8 mouse cellular contexts compared by ENCODE assay signal in the genomic region with DNA sequence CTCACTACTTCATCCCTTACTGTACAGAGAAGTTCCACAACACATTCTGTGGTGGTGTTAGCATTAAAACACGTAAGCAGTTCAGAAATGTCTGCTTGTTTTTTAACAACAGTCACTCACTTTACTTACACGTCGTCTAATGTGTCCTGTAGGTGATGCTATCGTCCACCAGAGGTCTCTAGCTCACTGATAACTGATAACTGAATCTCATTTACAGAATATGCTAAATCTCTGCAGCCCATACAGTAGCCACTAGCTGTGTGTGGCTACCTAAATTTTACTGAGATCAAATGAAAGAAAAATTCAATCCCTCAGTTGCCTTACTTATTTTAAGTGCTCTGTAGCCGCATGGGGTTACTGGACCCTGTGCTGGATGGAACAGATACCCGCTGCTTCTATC. TPM values are rescaled to one million over a fixed set of nuclear protein-coding genes. Genes with fewer than 3 reads are reported as not detected.
DNase-seq lines count a peak whose midpoint lies in the region; ATAC-seq lines count a peak whose summit lies in the region.

No protein-coding gene starts in this region.

- intact Hi-C loops in left cerebral cortex, postnatal 14 days (cut with DNase I): loop anchor here (2.0 to 10.0 kb wide), 2 partner anchors 49 to 597 kb away; no protein-coding TSS in a partner anchor

- ATAC-seq in cerebellum, adult (ENCODE audit: insufficient number of reproducible peaks, low FRiP score, low TSS enrichment): peak; percentile 40; the same call in 1 of the 2 replicates
- ATAC-seq in megakaryocyte-erythroid progenitor cell, adult 5-6 weeks (replicated peaks; ENCODE audit: low FRiP score, low TSS enrichment, poor library complexity, severe bottlenecking): 0 out of 2 replicates have a peak, but pooled peaks have one; percentile 22

- DNase-seq in cerebellum, adult 11 months: no peak
- DNase-seq in left cerebral cortex, postnatal 14 days (ENCODE audit: low spot score in 2 of 2): peak; percentile 27
- DNase-seq in left cerebral cortex, adult 18-20 months (ENCODE audit: low spot score in 2 of 2): no peak
- peak; percentile 63 for DNase-seq in brain, adult 2 months (ENCODE audit: low read depth, low spot score)
- no peak for DNase-seq in heart, adult 11 months
- DNase-seq in kidney, postnatal 25 days: no peak

RNA-seq across cellular contexts. Expression of a gene that starts 25.3 kb away (rescaled TPM):
- not detected for total RNA-seq in left cerebral cortex, postnatal 14 days (2021)
- total RNA-seq in left cerebral cortex, adult 18-20 months (2021): under 1 TPM in 1 of 2 experiments, not detected in 1; 0.40 TPM
- not detected in 2 replicates for total RNA-seq in megakaryocyte-erythroid progenitor cell, adult 5-6 weeks (2014; fragmentation: Nextera tagmentation)
- total RNA-seq in megakaryocyte-erythroid progenitor cell, adult 5-6 weeks (2017): not detected in 2 replicates

RNA-seq across cellular contexts. Expression of a gene that starts 51.1 kb away (rescaled TPM):
- under 1 TPM; 0.35 to 0.47 TPM for total RNA-seq in left cerebral cortex, postnatal 14 days (2021)
- total RNA-seq in left cerebral cortex, adult 18-20 months (2021): under 1 TPM; 0.28 to 0.67 TPM
- not detected in 2 replicates for total RNA-seq in megakaryocyte-erythroid progenitor cell, adult 5-6 weeks (2014; fragmentation: Nextera tagmentation)
- total RNA-seq in megakaryocyte-erythroid progenitor cell, adult 5-6 weeks (2017): not detected in 2 replicates

Comparison
In these comparisons a context has a peak if more than half of its experiments do, and no peak if none do; other contexts are left out.
1. DNase-seq: peak in left cerebral cortex, postnatal 14 days (2 of 2) and brain, adult 2 months (single experiment); none in cerebellum, adult 11 months (single experiment), left cerebral cortex, adult 18-20 months (0 of 2), heart, adult 11 months (single experiment) and kidney, postnatal 25 days (0 of 2).